Mouse (Mus musculus) CH12.LX (cell line): ENCODE measurements around the gene Dqx1. TPM values are rescaled to one million over a fixed set of nuclear protein-coding genes. Genes with fewer than 3 reads are reported as not detected.

ENCODE experiments used
- DNase-seq: peaks from one replicate; pipeline ENCODE4 v3.0.0-alpha.2; 2013; ENCODE audit errors: extremely low read depth
- H3K27ac ChIP-seq: 2 replicates; pipeline ENCODE4 v1.5.1; 2012; ENCODE audit warnings: low read depth, mild to moderate bottlenecking, control low read depth, moderate library complexity; ENCODE audit not compliant: insufficient read depth
- H3K27me3 ChIP-seq: replicated peaks from 2 replicates; pipeline ENCODE3; 2012; ENCODE audit warnings: inconsistent platforms
- H3K36me3 ChIP-seq, 2 experiments: replicated peaks in 1 of 2; 2 replicates each; pipeline versions ENCODE3 to v1.6.1; 2012; ENCODE audit warnings: inconsistent platforms in 1 of 2, low read length in 1 of 2, mild to moderate bottlenecking in 1 of 2, mixed read lengths in 1 of 2, moderate library complexity in 1 of 2; ENCODE audit not compliant: control insufficient read depth in 1 of 2, insufficient read depth in 1 of 2
- H3K4me1 ChIP-seq, 2 experiments: 2 replicates each; pipeline ENCODE4 v1.6.1; 2012; ENCODE audit warnings: inconsistent platforms in 1 of 2, moderate library complexity in 1 of 2; ENCODE audit not compliant: insufficient read depth in 2 of 2, control insufficient read depth in 1 of 2
- H3K4me2 ChIP-seq: 2 replicates; pipeline ENCODE4 v1.6.1; 2012; ENCODE audit warnings: low read depth, mild to moderate bottlenecking, control low read depth; ENCODE audit not compliant: poor library complexity, insufficient read depth, severe bottlenecking
- H3K4me3 ChIP-seq, 3 experiments: fragments of 150-350 bp in 1 of 3; sonication (generic) in 1 of 3; replicated peaks in 1 of 3; 2 replicates each; pipeline versions ENCODE3 to v1.5.1; 2011 to 2012; ENCODE audit warnings: low read depth in 2 of 3, low read length in 2 of 3, mild to moderate bottlenecking in 2 of 3, moderate library complexity in 2 of 3, control low read depth in 1 of 3, improper control_type of control experiment in 1 of 3, inconsistent platforms in 1 of 3, mixed read lengths in 1 of 3; ENCODE audit not compliant: poor library complexity in 1 of 3
- H3K79me2 ChIP-seq: replicated peaks from 2 replicates; pipeline ENCODE4 v1.6.1; 2012; ENCODE audit warnings: mild to moderate bottlenecking, moderate library complexity; ENCODE audit not compliant: control insufficient read depth, poor library complexity, insufficient read depth, severe bottlenecking; ENCODE audit errors: extremely low read depth
- H3K9ac ChIP-seq: 2 replicates; pipeline ENCODE4 v1.6.1; 2012; ENCODE audit warnings: low read depth, mild to moderate bottlenecking, control low read depth, moderate library complexity; ENCODE audit not compliant: insufficient read depth
- H3K9me3 ChIP-seq: replicated peaks from 2 replicates; pipeline ENCODE3; 2012; ENCODE audit warnings: low read length, inconsistent platforms, mixed read lengths
- BHLHE40 ChIP-seq: IDR thresholded peaks from 2 replicates; pipeline ENCODE4 v1.6.1; 2011; ENCODE audit warnings: mild to moderate bottlenecking, low read depth, low read length, improper control_type of control experiment
- CHD1 ChIP-seq: IDR thresholded peaks from 2 replicates; pipeline ENCODE4 v1.6.1; 2012; ENCODE audit warnings: low read depth, low read length, improper control_type of control experiment, inconsistent platforms
- CHD2 ChIP-seq: IDR thresholded peaks from 2 replicates; pipeline ENCODE4 v1.6.1; 2011; ENCODE audit warnings: low read length, improper control_type of control experiment
- CTCF ChIP-seq, 2 experiments: IDR thresholded peaks in 1 of 2; conservative IDR thresholded peaks in 1 of 2; 2 replicates each; pipeline ENCODE4 v1.5.1; 2011 to 2012; ENCODE audit warnings: low read depth in 2 of 2, low read length in 2 of 2, improper control_type of control experiment in 1 of 2, inconsistent platforms in 1 of 2, mild to moderate bottlenecking in 1 of 2, moderate library complexity in 1 of 2
- E2F4 ChIP-seq: IDR thresholded peaks from 2 replicates; pipeline ENCODE4 v1.6.1; 2011; ENCODE audit warnings: low read depth, low read length, improper control_type of control experiment; ENCODE audit not compliant: insufficient replicate concordance
- ELF1 ChIP-seq: IDR thresholded peaks from 2 replicates; pipeline ENCODE4 v1.6.1; 2014; ENCODE audit warnings: low read depth, mild to moderate bottlenecking, inconsistent platforms, low read length, improper control_type of control experiment
- EP300 ChIP-seq: IDR thresholded peaks from 2 replicates; pipeline ENCODE4 v1.6.1; 2011; ENCODE audit warnings: low read length, improper control_type of control experiment
- ETS1 ChIP-seq: conservative IDR thresholded peaks from 2 replicates; pipeline ENCODE4 v1.6.1; 2012; ENCODE audit warnings: low read depth, mild to moderate bottlenecking, inconsistent platforms, low read length, improper control_type of control experiment, moderate library complexity
- HCFC1 ChIP-seq: IDR thresholded peaks from 2 replicates; pipeline ENCODE4 v1.6.1; 2012; ENCODE audit warnings: low read depth, mild to moderate bottlenecking, inconsistent platforms, low read length, improper control_type of control experiment
- IRF4 ChIP-seq: IDR thresholded peaks from 2 replicates; pipeline ENCODE4 v1.6.1; 2014; ENCODE audit warnings: low read depth, mild to moderate bottlenecking, inconsistent platforms, low read length, improper control_type of control experiment
- JUND ChIP-seq: conservative IDR thresholded peaks from 2 replicates; pipeline ENCODE4 v1.6.1; 2011; ENCODE audit warnings: low read depth, low read length, improper control_type of control experiment
- KAT2A ChIP-seq: IDR thresholded peaks from 2 replicates; pipeline ENCODE4 v1.6.1; 2012; ENCODE audit warnings: low read length, improper control_type of control experiment, inconsistent platforms; ENCODE audit not compliant: insufficient replicate concordance
- MAX ChIP-seq: IDR thresholded peaks from 2 replicates; pipeline ENCODE4 v1.6.1; 2011; ENCODE audit warnings: low read length, improper control_type of control experiment
- MAZ ChIP-seq: IDR thresholded peaks from 2 replicates; pipeline ENCODE4 v1.6.1; 2012; ENCODE audit warnings: low read depth, mild to moderate bottlenecking, inconsistent platforms, low read length, improper control_type of control experiment, moderate library complexity
- MEF2A ChIP-seq: IDR thresholded peaks from 2 replicates; pipeline ENCODE4 v1.6.1; 2014; ENCODE audit warnings: low read depth, mild to moderate bottlenecking, inconsistent platforms, low read length, improper control_type of control experiment, borderline replicate concordance
- MXI1 ChIP-seq: IDR thresholded peaks from 2 replicates; pipeline ENCODE4 v1.6.1; 2011; ENCODE audit warnings: mild to moderate bottlenecking, low read depth, low read length, improper control_type of control experiment
- MYC ChIP-seq: IDR thresholded peaks from 2 replicates; pipeline ENCODE4 v1.6.1; 2011; ENCODE audit warnings: low read depth, mild to moderate bottlenecking, improper control_type of control experiment, low read length
- NELFE ChIP-seq: IDR thresholded peaks from 2 replicates; pipeline ENCODE4 v1.6.1; 2011; ENCODE audit warnings: low read depth, low read length, improper control_type of control experiment
- NRF1 ChIP-seq: IDR thresholded peaks from 2 replicates; pipeline ENCODE4 v1.6.1; 2014; ENCODE audit warnings: low read depth, mild to moderate bottlenecking, inconsistent platforms, low read length, improper control_type of control experiment, moderate library complexity
- POLR2A ChIP-seq: IDR thresholded peaks from 2 replicates; pipeline ENCODE4 v1.6.1; 2011; ENCODE audit warnings: low read depth, mild to moderate bottlenecking, improper control_type of control experiment, low read length
- POLR2AphosphoS2 ChIP-seq: IDR thresholded peaks from 2 replicates; pipeline ENCODE4 v1.6.1; 2011; ENCODE audit warnings: low read depth, low read length, improper control_type of control experiment
- RAD21 ChIP-seq: IDR thresholded peaks from 2 replicates; pipeline ENCODE4 v1.6.1; 2011; ENCODE audit warnings: low read depth, mild to moderate bottlenecking, low read length, improper control_type of control experiment, moderate library complexity
- SIN3A ChIP-seq: IDR thresholded peaks from 2 replicates; pipeline ENCODE4 v1.6.1; 2012; ENCODE audit warnings: low read length, improper control_type of control experiment, inconsistent platforms
- SMC3 ChIP-seq: IDR thresholded peaks from 2 replicates; pipeline ENCODE4 v1.6.1; 2011; ENCODE audit warnings: low read depth, low read length, improper control_type of control experiment
- TBP ChIP-seq: conservative IDR thresholded peaks from 2 replicates; pipeline ENCODE4 v1.6.1; 2011; ENCODE audit warnings: low read depth, low read length, improper control_type of control experiment
- TCF12 ChIP-seq: IDR thresholded peaks from 2 replicates; pipeline ENCODE4 v1.6.1; 2014; ENCODE audit warnings: low read depth, mild to moderate bottlenecking, inconsistent platforms, low read length, improper control_type of control experiment
- UBTF ChIP-seq: IDR thresholded peaks from 2 replicates; pipeline ENCODE4 v1.6.1; 2012; ENCODE audit warnings: low read depth, mild to moderate bottlenecking, inconsistent platforms, low read length, improper control_type of control experiment, moderate library complexity
- USF1 ChIP-seq: IDR thresholded peaks from 2 replicates; pipeline ENCODE4 v1.6.1; 2014; ENCODE audit warnings: low read depth, mild to moderate bottlenecking, inconsistent platforms, low read length, improper control_type of control experiment
- ZKSCAN1 ChIP-seq: IDR thresholded peaks from 2 replicates; pipeline ENCODE4 v1.6.1; 2012; ENCODE audit warnings: low read depth, inconsistent platforms, low read length, improper control_type of control experiment, borderline replicate concordance
- ZMIZ1 ChIP-seq: IDR thresholded peaks from 2 replicates; pipeline ENCODE4 v1.6.1; 2012; ENCODE audit warnings: low read depth, mild to moderate bottlenecking, inconsistent platforms, low read length, improper control_type of control experiment
- dilution Hi-C: fragments of 300-500 bp; cut with MboI; formaldehyde crosslinking; loops from 2 replicates; pipeline ENCODE4 v1.14.3; 2020; ENCODE audit warnings: low sequenced_read_pairs; ENCODE audit not compliant: extremely low pct_unique_long_range_greater_than_20kb, extremely low pct_ligation_motif_present
- in situ Hi-C: fragments of 300-500 bp; cut with MboI; formaldehyde crosslinking; loops from 3 replicates; pipeline ENCODE4 v1.14.3; 2019; ENCODE audit warnings: low sequenced_read_pairs, low pct_ligation_motif_present, low pct_unique_long_range_greater_than_20kb, mixed read lengths
- polyA plus RNA-seq: library from polyadenylated mRNA; unstranded; fragments of >175 nt; gene quantifications from 2 replicates; pipeline ENCODE4 v1.2.1, GENCODE M21; 2012; ENCODE audit warnings: low read depth; ENCODE audit not compliant: insufficient read length
- total RNA-seq, 2 experiments: library from RNA; depleted of rRNA; stranded (reverse); fragments of 300-350 nt in 1 of 2; fragments of >200 nt in 1 of 2; gene quantifications; 2 replicates each; pipeline ENCODE4 v1.2.3; 2012 to 2014

Dqx1 gene
- total and polyA plus RNA-seq, 3 experiments = 1.3 to 2.9 (median 2.2) TPM

GRCm38 (mm10) chr6:83115011-83115671 lies 57.5 kb downstream of the Dqx1 start, which contains the start of gene Mogs:
TSS of gene Mogs (plus strand) at chr6:83115496.
- Histone ChIP-seq H3K9ac (peak within 1 kb of the TSS; percentile 82), H3K4me1 (peaks cover 31 to 74% of the 10 kb centered on the region in 2 experiments), H3K27ac (peak within 1 kb of the TSS; percentile 80), H3K36me3 (peaks cover 18 to 49% of the 10 kb centered on the region in 2 experiments), H3K9me3 (no peaks in the 10 kb centered on the region), H3K4me3 (peak within 1 kb of the TSS; percentile 80 to 96 (median 94)), H3K27me3 (no peaks in the 10 kb centered on the region), H3K4me2 (peak within 1 kb of the TSS; percentile 85), H3K79me2 (peaks cover 28% of the 10 kb centered on the region)
- DNase-seq = peak; percentile 90
- dilution Hi-C loops = no loop called here
- TF ChIP-seq RAD21 (peak; percentile 58), SMC3 (peak; percentile 50), POLR2AphosphoS2 (peak; percentile 86; the same call in 1 of the 2 replicates), CTCF (conservative IDR thresholded peaks at IDR 0.05 in 1 of 2, IDR thresholded peaks at IDR 0.05 in 1 of 2; ENCODE audit: low read depth in 2 of 2, low read length in 2 of 2) (peak in 1 of 2 experiments; percentile 63; a peak in 2 of 4 replicates), MEF2A (peak; percentile 65; the same call in 1 of the 2 replicates), JUND (no peak), NRF1 (peak; percentile 51), POLR2A (peak; percentile 98), NELFE (peak; percentile 98), MYC (peak; percentile 44; the same call in 1 of the 2 replicates), CHD2 (0 out of 2 replicates have a peak, but pooled peaks have one; percentile 28), TBP (peak; percentile 79), MAX (peak; percentile 66), USF1 (no peak), ELF1 (peak; percentile 98), E2F4 (no peak), ZMIZ1 (peak; percentile 85), KAT2A (peak; percentile 65; the same call in 1 of the 2 replicates), MAZ (peak; percentile 54; the same call in 1 of the 2 replicates), BHLHE40 (peak; percentile 44; the same call in 1 of the 2 replicates), CHD1 (0 out of 2 replicates have a peak, but pooled peaks have one; percentile 1), UBTF (no peak), ETS1 (peak; percentile 32; the same call in 1 of the 2 replicates), EP300 (no peak), HCFC1 (peak; percentile 81), TCF12 (peak; percentile 94), IRF4 (peak; percentile 84), SIN3A (peak; percentile 91), ZKSCAN1 (no peak), MXI1 (peak; percentile 89)
- in situ Hi-C loops = loop anchor here (5.0 kb wide), 1 partner anchor 42 kb away; the partner anchor contains the start of genes 1700003E16Rik and Wdr54
